Mouse (Mus musculus): Measurements from ENCODE around the gene Arel1. TPM values are rescaled to one million over a fixed set of nuclear protein-coding genes. Genes with fewer than 3 reads are reported as not detected.

The Arel1 gene
- polyA plus RNA-seq, 1 experiment = 66.6 TPM

GRCm38 (mm10) chr12:84950763-84951162, 19.9 kb downstream of the Arel1 start:
- no peak for DNase-seq (ENCODE audit: extremely low spot score in 1 of 2, low spot score in 1 of 2)

- DNase-seq (ENCODE audit: extremely low spot score in 1 of 2, low spot score in 1 of 2) = no peak
Observed at GRCm38 (mm10) chr12:84948584-84949285, 22.0 kb downstream of the Arel1 start.

GRCm38 (mm10) chr12:84947894-84948583, 22.7 kb downstream of the Arel1 start:
- no peak for DNase-seq (ENCODE audit: extremely low spot score in 1 of 2, low spot score in 1 of 2)

GRCm38 (mm10) chr12:84944813-84945553, 25.7 kb downstream of the Arel1 start:
- DNase-seq (ENCODE audit: extremely low spot score in 1 of 2, low spot score in 1 of 2) = no peak

- no peak for DNase-seq (ENCODE audit: extremely low spot score in 1 of 2, low spot score in 1 of 2)
Observed at GRCm38 (mm10) chr12:84944150-84944812, 26.4 kb downstream of the Arel1 start.

GRCm38 (mm10) chr12:84943006-84943952, 27.4 kb downstream of the Arel1 start:
- DNase-seq (ENCODE audit: extremely low spot score in 1 of 2, low spot score in 1 of 2) = no peak

- no peak for DNase-seq (ENCODE audit: extremely low spot score in 1 of 2, low spot score in 1 of 2)
Observed at GRCm38 (mm10) chr12:84941717-84942116, 29.0 kb downstream of the Arel1 start.

GRCm38 (mm10) chr12:84940343-84940742, 30.4 kb downstream of the Arel1 start:
- DNase-seq (ENCODE audit: extremely low spot score in 1 of 2, low spot score in 1 of 2) = no peak

GRCm38 (mm10) chr12:84939117-84939516, 31.6 kb downstream of the Arel1 start:
- DNase-seq (ENCODE audit: extremely low spot score in 1 of 2, low spot score in 1 of 2) = peak; percentile 15 to 49

- DNase-seq (ENCODE audit: extremely low spot score in 1 of 2, low spot score in 1 of 2) = no peak
Observed at GRCm38 (mm10) chr12:84935343-84935742, 35.4 kb downstream of the Arel1 start.

- DNase-seq (ENCODE audit: extremely low spot score in 1 of 2, low spot score in 1 of 2) = no peak
Observed at GRCm38 (mm10) chr12:84932210-84932609, 38.5 kb downstream of the Arel1 start.

GRCm38 (mm10) chr12:84926542-84926941, 44.2 kb downstream of the Arel1 start:
- no peak for DNase-seq (ENCODE audit: extremely low spot score in 1 of 2, low spot score in 1 of 2)

GRCm38 (mm10) chr12:84924324-84924723, 46.4 kb downstream of the Arel1 start:
- DNase-seq (ENCODE audit: extremely low spot score in 1 of 2, low spot score in 1 of 2) = peak in 1 of 2 experiments; percentile 35

GRCm38 (mm10) chr12:84921881-84922419, 48.8 kb downstream of the Arel1 start:
- DNase-seq (ENCODE audit: extremely low spot score in 1 of 2, low spot score in 1 of 2) = no peak

- DNase-seq (ENCODE audit: extremely low spot score in 1 of 2, low spot score in 1 of 2) = no peak
Observed at GRCm38 (mm10) chr12:84918809-84919208, 51.9 kb downstream of the Arel1 start.

- DNase-seq (ENCODE audit: extremely low spot score in 1 of 2, low spot score in 1 of 2) = no peak
Observed at GRCm38 (mm10) chr12:84917799-84918198, 52.9 kb downstream of the Arel1 start.

GRCm38 (mm10) chr12:84914959-84915358, 55.7 kb downstream of the Arel1 start:
- no peak for DNase-seq (ENCODE audit: extremely low spot score in 1 of 2, low spot score in 1 of 2)

- no peak for DNase-seq (ENCODE audit: extremely low spot score in 1 of 2, low spot score in 1 of 2)
Observed at GRCm38 (mm10) chr12:84912652-84913104, 58.0 kb downstream of the Arel1 start.

- DNase-seq (ENCODE audit: extremely low spot score in 1 of 2, low spot score in 1 of 2) = no peak
Observed at GRCm38 (mm10) chr12:84911640-84912039, 59.1 kb downstream of the Arel1 start.
